Mouse (Mus musculus): Measurements from ENCODE around the gene Runx2. TPM values are rescaled to one million over a fixed set of nuclear protein-coding genes. Genes with fewer than 3 reads are reported as not detected.

Runx2 gene
- polyA plus RNA-seq, 1 experiment from 2014 or later, result 0.89 TPM

DNA sequence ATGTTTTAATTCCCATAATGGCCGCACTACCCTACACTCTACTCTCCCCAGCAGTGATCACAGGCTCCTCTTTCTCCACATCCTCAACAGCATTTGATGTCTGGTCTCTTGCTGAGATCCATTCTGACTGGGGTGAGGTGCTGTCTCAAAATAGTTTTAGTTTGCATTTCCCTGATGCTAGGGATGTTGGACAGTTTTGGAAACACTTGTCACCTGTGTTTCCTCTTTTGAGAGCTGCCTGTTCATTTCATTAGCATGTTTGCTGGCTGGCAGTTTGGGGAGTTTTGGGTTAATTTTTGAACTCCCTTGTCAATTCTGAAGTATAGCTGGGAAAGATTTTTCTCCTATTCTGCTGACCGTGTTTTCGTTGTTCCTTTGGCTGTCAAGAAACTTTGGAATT is 340.3 kb downstream of the Runx2 start:
- Histone ChIP-seq H3K4me1 (ENCODE audit: control insufficient read depth, insufficient read depth, low read length) (no peaks in the 10 kb centered on the region), H3K9me3 (replicated peaks; ENCODE audit: control insufficient read depth, low read length) (no peaks in the 10 kb centered on the region), H3K27me3 (ENCODE audit: control insufficient read depth, insufficient read depth, low read length) (no peaks in the 10 kb centered on the region), H3K36me3 (ENCODE audit: control insufficient read depth, insufficient read depth, low read length) (no peaks in the 10 kb centered on the region), H3K27ac (ENCODE audit: low read length) (no peak overlapping the region), H3K4me3 (replicated peaks; ENCODE audit: low read length) (no peak overlapping the region), H3K9ac (ENCODE audit: low read length) (no peak overlapping the region), H3K4me2 (ENCODE audit: low read depth, low read length) (no peak overlapping the region)
- WGBS, result 64% methylated on average over 3 of the region's 3 CpGs
- no peak for ATAC-seq (ENCODE audit: insufficient read depth, low FRiP score)

DNA sequence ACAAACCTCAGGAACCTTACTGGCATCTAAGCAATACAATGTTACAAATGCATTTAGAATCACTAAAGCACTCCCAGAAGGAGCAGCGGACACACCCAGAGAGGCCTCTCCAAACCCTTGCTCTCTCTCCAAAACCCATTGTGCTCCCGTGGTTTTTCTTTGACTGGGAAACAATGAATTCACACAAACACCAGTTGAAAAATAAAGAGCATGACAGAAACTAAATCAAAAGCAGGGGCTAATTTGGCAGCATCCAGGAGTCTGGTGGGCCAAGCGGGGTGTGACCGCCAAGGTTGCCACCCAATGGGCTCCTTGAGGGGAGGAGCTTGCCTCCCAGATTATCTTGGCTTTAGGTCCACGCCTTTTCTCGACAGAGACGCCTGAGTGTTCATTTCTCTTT is 341.9 kb downstream of the Runx2 start:
- Histone ChIP-seq H3K9me3 (replicated peaks; ENCODE audit: control insufficient read depth, low read length) (no peaks in the 10 kb centered on the region), H3K9ac (ENCODE audit: low read length) (no peak overlapping the region), H3K4me3 (replicated peaks; ENCODE audit: low read length) (no peak overlapping the region), H3K4me2 (ENCODE audit: low read depth, low read length) (no peak overlapping the region), H3K4me1 (ENCODE audit: control insufficient read depth, insufficient read depth, low read length) (no peaks in the 10 kb centered on the region), H3K27me3 (ENCODE audit: control insufficient read depth, insufficient read depth, low read length) (no peaks in the 10 kb centered on the region), H3K36me3 (ENCODE audit: control insufficient read depth, insufficient read depth, low read length) (no peaks in the 10 kb centered on the region), H3K27ac (ENCODE audit: low read length) (no peak overlapping the region)
- no peak for ATAC-seq (ENCODE audit: insufficient read depth, low FRiP score)
- 71% methylated on average over 7 of the region's 7 CpGs for WGBS

DNA sequence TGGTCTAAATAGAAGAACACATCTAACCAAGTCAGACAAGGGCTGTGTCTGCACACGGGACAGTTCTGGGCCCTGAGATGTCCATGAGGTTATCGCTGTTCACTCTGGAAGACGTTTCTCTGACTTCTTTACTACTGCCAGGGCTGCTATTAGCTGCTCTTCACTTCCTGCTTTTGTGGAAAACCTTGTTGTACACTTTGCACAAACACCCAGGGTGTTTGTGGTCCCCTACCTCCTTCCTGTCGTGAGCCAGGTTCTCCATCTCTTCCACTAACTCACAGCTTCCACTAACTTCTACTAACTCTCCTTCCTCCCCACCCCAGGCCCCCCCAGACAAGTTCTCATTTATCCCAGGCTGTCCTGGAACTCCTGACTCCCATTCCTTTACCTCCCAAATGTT is 350.9 kb downstream of the Runx2 start:
- Histone ChIP-seq H3K4me3 (replicated peaks; ENCODE audit: low read length) (no peak overlapping the region), H3K9ac (ENCODE audit: low read length) (no peak overlapping the region), H3K27ac (ENCODE audit: low read length) (no peak overlapping the region), H3K9me3 (replicated peaks; ENCODE audit: control insufficient read depth, low read length) (no peaks in the 10 kb centered on the region), H3K36me3 (ENCODE audit: control insufficient read depth, insufficient read depth, low read length) (no peaks in the 10 kb centered on the region), H3K4me1 (ENCODE audit: control insufficient read depth, insufficient read depth, low read length) (no peaks in the 10 kb centered on the region), H3K4me2 (ENCODE audit: low read depth, low read length) (no peak overlapping the region), H3K27me3 (ENCODE audit: control insufficient read depth, insufficient read depth, low read length) (no peaks in the 10 kb centered on the region)
- ATAC-seq (ENCODE audit: insufficient read depth, low FRiP score), result no peak
- WGBS, result 69% methylated on average over 4 of the region's 4 CpGs

DNA sequence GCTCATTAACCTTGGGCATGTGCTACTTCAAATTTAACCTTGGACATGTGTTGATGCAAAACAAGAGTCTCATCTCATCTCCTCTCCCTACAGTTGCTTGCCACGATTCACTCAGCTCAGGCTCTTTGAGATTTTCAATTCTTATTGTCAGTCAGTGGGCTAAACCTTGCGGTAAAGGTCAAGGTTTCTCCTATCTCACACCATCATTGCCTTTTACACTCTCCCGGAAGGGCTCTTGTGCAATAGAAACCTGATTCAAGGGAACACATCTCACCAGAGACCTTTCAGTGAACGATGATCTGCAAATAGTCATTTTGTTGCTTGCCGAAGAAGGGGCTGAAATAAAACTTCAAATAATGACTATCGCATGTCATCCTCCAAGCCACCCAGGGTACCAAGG is 354.4 kb downstream of the Runx2 start:
- Histone ChIP-seq H3K9ac (ENCODE audit: low read length) (no peak overlapping the region), H3K9me3 (replicated peaks; ENCODE audit: control insufficient read depth, low read length) (no peaks in the 10 kb centered on the region), H3K4me3 (replicated peaks; ENCODE audit: low read length) (no peak overlapping the region), H3K4me2 (ENCODE audit: low read depth, low read length) (no peak overlapping the region), H3K4me1 (ENCODE audit: control insufficient read depth, insufficient read depth, low read length) (no peaks in the 10 kb centered on the region), H3K36me3 (ENCODE audit: control insufficient read depth, insufficient read depth, low read length) (no peaks in the 10 kb centered on the region), H3K27me3 (ENCODE audit: control insufficient read depth, insufficient read depth, low read length) (no peaks in the 10 kb centered on the region), H3K27ac (ENCODE audit: low read length) (no peak overlapping the region)
- no peak for ATAC-seq (ENCODE audit: insufficient read depth, low FRiP score)
- WGBS, result 86% methylated on average over 6 of the region's 6 CpGs

DNA sequence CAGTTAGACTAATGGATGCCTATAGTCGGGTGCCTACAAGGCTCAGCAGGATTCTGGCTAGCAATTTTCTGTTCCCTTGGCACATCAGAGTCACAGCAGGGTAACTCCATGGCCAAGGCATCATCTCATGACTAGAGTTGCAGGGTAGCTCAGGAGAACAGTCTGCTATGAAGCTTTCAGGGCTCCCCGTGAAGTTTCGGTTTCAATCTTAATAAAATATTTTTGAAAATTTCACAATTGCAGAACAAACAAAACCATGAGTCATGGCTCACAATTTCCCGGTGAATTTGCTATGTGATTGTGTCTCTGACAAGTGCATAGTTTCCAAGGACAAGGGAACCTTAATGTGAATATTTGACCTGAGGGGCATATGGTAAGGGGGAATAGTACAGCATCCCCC is 355.6 kb downstream of the Runx2 start:
- no peak for ATAC-seq (ENCODE audit: insufficient read depth, low FRiP score)
- 77% methylated on average over 4 of the region's 4 CpGs for WGBS
- H3K9ac ChIP-seq (ENCODE audit: low read length), result no peak overlapping the region

DNA sequence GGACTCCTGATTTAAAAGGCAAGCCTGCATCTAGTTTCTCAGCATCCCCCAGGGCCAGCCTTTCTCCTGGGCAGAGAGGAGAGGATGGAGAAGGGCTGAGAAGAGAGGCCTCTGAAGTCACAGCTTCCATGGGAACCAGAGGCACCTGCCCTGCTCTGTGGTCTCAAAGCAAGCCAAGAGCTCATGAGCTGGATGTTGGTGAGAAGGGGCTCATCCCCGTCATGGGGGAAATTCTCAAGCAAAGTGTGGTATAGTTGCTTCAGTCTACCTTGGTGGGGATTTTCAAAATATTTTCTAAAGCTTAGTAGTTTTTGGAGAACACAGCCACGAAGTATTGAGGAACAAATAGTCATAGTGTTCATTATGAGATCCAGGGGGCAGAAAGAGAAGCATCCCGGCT is 357.9 kb downstream of the Runx2 start:
- Histone ChIP-seq H3K27ac (ENCODE audit: low read length) (no peak overlapping the region), H3K36me3 (ENCODE audit: control insufficient read depth, insufficient read depth, low read length) (no peaks in the 10 kb centered on the region)
- 72% methylated on average over 3 of the region's 3 CpGs for WGBS

More for the DNA sequence above, 355.6 kb downstream of the Runx2 start:
- Histone ChIP-seq H3K4me2 (ENCODE audit: low read depth, low read length) (no peak overlapping the region), H3K36me3 (ENCODE audit: control insufficient read depth, insufficient read depth, low read length) (no peaks in the 10 kb centered on the region), H3K4me1 (ENCODE audit: control insufficient read depth, insufficient read depth, low read length) (no peaks in the 10 kb centered on the region), H3K9me3 (replicated peaks; ENCODE audit: control insufficient read depth, low read length) (no peaks in the 10 kb centered on the region), H3K27me3 (ENCODE audit: control insufficient read depth, insufficient read depth, low read length) (no peaks in the 10 kb centered on the region), H3K4me3 (replicated peaks; ENCODE audit: low read length) (no peak overlapping the region), H3K27ac (ENCODE audit: low read length) (no peak overlapping the region)

DNA sequence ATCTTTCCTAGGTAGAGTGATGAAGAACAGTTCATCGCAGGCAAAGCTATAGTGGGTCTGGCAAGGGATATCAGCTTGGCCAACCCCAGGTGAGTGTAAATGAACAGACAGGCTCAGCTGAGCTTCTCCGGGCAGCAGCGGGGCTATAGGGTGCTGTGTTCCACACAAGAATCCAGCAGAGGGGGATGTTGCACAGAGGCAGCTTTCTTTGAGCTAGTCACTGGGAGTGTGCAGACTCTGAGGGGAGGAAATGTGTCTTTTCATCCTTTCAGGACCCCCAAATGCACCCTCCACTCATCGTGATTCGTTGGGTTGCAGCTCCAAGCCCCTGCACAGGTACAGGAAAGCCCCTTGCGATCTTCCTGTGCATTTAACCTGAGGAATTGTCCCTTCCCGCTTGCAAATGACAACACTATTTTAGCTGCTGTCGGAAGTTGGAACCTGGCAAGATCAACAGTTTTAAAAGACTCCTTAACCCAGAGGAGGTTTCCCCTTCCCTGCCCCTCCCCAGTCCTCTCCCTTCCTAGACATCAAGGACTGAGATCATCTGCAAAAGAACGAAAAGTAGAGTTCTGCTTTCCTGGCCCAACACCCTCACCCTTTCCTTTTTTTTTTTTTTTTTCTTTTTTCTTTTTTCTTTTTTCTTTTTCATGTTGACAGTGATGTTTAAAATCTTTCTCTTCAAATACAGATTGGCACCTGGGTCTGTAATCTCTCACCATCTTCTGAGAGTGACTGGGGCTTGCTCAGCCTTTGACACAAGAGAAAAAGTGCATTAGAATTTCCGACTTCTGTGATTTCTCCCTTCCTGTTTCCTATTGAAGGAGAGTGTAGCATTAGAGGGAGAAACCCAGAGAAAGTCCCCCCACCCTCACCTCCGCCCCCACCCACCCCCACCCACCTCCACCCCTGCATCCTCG is 358.7 kb downstream of the Runx2 start:
- Histone ChIP-seq H3K27me3 (ENCODE audit: control insufficient read depth, insufficient read depth, low read length) (no peaks in the 10 kb centered on the region), H3K27ac (ENCODE audit: low read length) (no peak overlapping the region), H3K4me1 (ENCODE audit: control insufficient read depth, insufficient read depth, low read length) (no peaks in the 10 kb centered on the region), H3K9ac (ENCODE audit: low read length) (no peak overlapping the region), H3K36me3 (ENCODE audit: control insufficient read depth, insufficient read depth, low read length) (no peaks in the 10 kb centered on the region), H3K9me3 (replicated peaks; ENCODE audit: control insufficient read depth, low read length) (no peaks in the 10 kb centered on the region), H3K4me2 (ENCODE audit: low read depth, low read length) (no peak overlapping the region), H3K4me3 (replicated peaks; ENCODE audit: low read length) (no peak overlapping the region)
- peak; percentile 77; the same call in 1 of the 2 replicates for ATAC-seq (ENCODE audit: insufficient read depth, low FRiP score)
- 29% methylated on average over 12 of the region's 12 CpGs for WGBS

More for the DNA sequence above, 357.9 kb downstream of the Runx2 start:
- no peak overlapping the region for H3K4me2 ChIP-seq (ENCODE audit: low read depth, low read length)
- no peaks in the 10 kb centered on the region for H3K4me1 ChIP-seq (ENCODE audit: control insufficient read depth, insufficient read depth, low read length)
- no peak overlapping the region for H3K4me3 ChIP-seq (replicated peaks; ENCODE audit: low read length)
- H3K9ac ChIP-seq (ENCODE audit: low read length), result no peak overlapping the region
- H3K9me3 ChIP-seq (replicated peaks; ENCODE audit: control insufficient read depth, low read length), result no peaks in the 10 kb centered on the region
- no peaks in the 10 kb centered on the region for H3K27me3 ChIP-seq (ENCODE audit: control insufficient read depth, insufficient read depth, low read length)
- no peak for ATAC-seq (ENCODE audit: insufficient read depth, low FRiP score)

DNA sequence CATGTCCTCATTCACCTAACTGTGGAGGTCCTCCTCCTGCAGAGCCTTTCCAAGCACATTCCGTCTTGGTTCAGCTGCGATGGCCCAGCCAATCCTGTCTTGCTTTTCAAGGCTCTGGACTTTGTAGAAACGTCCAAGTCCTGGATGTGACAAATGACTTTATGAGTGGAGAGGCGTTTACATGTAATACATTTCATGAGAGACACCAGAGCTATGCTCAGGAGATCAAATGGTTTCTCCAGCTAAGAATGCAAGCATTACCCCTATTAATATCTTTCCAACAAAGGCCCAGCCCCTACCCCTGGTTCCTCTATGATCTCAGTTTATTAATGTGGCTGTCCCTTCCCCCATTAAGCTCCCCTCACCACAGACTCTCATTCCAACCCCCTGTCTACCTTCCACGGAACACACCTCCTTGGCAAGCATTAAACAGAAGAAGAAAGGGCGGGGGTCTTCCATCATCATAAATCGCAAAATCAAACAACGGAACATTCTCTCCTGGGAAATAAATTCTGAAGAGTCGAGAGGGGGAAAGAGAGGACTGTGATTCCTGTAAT is 364.6 kb downstream of the Runx2 start:
- 34% methylated on average over 9 of the region's 9 CpGs for WGBS
- Histone ChIP-seq H3K4me3 (replicated peaks; ENCODE audit: low read length) (no peak overlapping the region), H3K4me2 (ENCODE audit: low read depth, low read length) (no peak overlapping the region), H3K9ac (ENCODE audit: low read length) (no peak overlapping the region), H3K36me3 (ENCODE audit: control insufficient read depth, insufficient read depth, low read length) (no peaks in the 10 kb centered on the region), H3K9me3 (replicated peaks; ENCODE audit: control insufficient read depth, low read length) (no peaks in the 10 kb centered on the region), H3K27me3 (ENCODE audit: control insufficient read depth, insufficient read depth, low read length) (no peaks in the 10 kb centered on the region), H3K4me1 (ENCODE audit: control insufficient read depth, insufficient read depth, low read length) (0 out of 2 replicates have a peak, but pooled peaks cover 3% of the 10 kb centered on the region), H3K27ac (ENCODE audit: low read length) (no peak overlapping the region)
- peak; percentile 73 for ATAC-seq (ENCODE audit: insufficient read depth, low FRiP score)
